Mouse (Mus musculus): Measurements from ENCODE around the gene Atp5h.
"Not testable (repeated sequence)": the region's sequence is repeated elsewhere in the genome, so short reads cannot be mapped to it uniquely, and the experiment has no call there.

The Atp5h gene

DNA sequence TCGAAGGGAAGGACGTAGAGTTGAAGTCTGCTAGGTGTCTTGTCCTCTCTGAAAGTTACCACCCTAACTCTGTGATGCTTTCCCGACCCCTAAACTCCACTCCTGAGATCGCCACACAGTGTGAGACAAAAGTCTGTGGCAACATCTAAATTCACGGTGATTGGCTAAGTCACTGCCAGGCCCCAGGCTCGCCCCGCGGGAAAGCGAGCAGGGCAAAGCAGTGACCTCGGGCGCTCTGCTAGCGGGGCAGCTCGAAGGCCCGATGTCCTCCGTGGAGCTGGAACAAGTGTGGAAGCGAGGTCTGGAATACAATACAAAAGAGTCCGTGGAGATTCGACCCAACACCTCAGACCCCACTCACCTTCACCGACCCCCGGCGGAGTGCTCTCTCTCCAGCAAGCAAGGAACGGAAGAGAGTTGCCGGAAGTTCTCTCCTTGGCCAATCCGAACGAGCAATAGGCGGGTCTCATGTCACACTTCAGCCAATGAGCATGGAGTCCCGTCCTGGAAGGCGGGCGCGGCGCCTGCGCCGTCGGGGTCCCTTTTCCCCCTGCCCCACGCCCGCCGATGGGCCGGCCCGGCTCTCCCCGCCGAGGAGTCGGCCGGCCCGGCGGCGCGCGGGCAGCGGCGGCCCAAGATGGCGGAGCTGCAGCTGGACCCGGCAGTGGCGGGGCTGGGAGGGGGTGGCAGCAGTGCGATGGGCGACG lies at the start of gene Atp5h, which contains the start of gene Kctd2:
Gene Atp5h (minus strand): TSS at position 432 of the 707 bp plus-strand sequence.
Gene Kctd2 (plus strand): TSS at position 598 of the 707 bp plus-strand sequence.
- in situ Hi-C loops (cut with MboI, MseI): loop anchor here (10.0 to 25.0 kb wide), 2 partner anchors 55 to 1757 kb away; partner anchors contain the start of genes Armc7 (in 1 of the 2) and Slc39a11 (in 1 of the 2)

DNA sequence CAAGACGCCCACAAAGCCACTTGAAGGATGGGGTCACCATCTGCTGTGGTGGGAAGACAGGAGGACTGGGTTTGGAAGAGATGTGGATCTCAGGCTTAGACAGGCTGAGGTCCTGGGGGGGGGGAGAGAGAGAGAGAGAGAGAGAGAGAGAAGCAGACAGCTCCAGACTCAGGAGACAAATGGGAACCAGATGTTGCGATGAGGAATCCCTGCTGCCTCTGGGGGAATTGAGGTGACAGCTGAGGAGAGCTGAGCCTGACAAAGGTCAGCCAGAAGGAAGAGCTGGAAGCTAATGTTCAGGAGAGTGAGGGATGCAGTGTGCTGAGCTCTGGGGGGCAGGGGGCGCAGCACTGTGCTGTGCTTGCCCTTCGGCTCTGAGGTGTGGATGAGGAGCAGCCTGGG lies 47.5 kb upstream of the Atp5h start:
- in situ Hi-C loops (cut with MboI, MseI): no loop called here

DNA sequence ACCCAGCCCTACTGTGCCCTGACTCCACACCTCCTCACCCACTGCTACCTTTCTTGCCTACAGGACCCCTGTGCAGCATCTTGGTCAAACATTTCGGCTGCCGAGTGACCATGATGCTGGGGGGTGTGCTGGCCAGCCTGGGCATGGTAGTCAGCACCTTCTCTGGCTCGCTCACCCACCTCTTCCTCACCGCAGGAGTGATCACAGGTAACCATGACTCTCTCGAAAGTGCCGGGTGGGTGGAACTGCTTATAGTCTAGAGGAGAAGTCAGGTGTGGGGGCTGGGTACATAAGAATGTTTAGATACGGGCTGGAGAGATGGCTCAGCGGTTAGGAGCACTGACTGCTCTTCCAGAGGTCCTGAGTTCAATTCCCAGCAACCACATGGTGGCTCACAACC lies 45.1 kb upstream of the Atp5h start:
- in situ Hi-C loops (cut with MboI, MseI): no loop called here

DNA sequence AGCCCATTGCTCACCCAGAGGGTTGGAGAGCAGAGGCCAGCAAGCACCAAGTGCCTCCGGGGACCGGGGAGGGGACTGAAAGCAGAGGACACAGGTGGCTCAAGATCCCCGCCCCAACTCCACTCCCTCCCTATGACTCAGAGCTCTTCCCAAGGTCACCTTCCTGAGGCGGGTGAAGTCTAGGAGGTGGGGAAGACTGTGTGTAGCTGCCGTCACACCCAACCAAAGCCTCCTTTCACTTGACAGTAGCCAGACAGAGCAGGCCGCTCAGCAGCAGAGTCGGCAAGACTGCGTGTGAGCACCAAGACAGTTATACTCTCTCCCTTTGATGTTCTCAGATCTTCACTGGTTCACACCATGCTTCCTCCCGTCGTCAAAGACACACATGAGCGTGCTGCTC lies 43.6 kb upstream of the Atp5h start:
- in situ Hi-C loops (cut with MboI, MseI): no loop called here

DNA sequence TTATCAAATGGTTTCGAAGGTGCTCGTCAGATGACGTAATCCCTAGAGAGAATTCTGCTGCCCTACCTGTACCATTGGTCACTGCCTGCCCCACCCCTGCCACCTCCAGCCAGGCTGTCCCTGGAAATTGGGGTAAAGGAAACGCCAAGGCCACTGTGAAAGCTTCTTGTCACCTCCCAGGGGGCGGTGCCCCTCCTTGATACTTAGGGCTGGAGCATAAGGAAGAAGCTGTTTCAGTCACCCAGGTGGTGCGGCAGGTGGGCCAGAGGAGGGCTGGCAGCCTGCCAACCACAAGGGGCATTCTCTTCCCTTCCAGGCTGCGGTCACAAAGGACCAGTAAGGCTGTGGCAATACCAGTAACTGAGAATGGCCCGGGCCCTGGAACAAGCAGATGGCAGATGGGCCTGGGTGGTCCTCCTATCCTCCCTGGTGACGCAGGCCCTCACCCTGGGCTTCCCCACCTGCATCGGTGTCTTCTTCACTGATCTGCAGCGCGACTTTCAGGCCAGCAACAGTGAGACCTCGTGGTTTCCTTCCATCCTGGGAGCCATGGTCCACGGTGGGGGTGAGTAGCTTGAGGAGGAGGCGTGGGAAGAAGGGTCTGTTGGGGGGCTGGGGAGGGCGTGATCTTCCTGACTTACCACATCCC lies 42.6 kb upstream of the Atp5h start, which contains the start of gene Slc16a5:
Gene Slc16a5 (plus strand): TSS at position 232 of the 649 bp plus-strand sequence.
- in situ Hi-C loops (cut with MboI, MseI): no loop called here

- in situ Hi-C loops (cut with MboI, MseI): no loop called here
Observed at GRCm38 (mm10) chr11:115461846-115462242, 42.1 kb upstream of the Atp5h start.

- in situ Hi-C loops (cut with MboI, MseI): no loop called here
Observed at GRCm38 (mm10) chr11:115460976-115461375, 41.2 kb upstream of the Atp5h start.

DNA sequence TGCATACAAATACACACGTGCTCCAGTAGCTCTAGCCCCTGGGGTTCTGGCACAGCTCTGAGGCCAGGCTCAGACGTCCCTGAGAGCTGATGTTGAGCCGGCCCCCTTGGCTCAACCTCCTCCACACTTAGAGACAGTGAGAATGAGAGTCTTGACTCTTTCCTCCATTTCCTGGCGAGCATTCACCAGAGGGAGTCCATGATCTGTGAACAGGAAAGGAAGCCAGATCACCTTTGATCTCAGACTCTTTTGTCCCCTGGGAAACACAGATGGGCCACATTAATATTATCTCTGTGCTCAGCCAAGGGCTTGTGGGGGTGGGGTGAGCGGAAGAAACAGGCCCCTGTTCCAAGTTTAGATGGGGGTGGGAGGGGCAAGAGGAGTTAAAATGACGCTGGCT lies 37.6 kb upstream of the Atp5h start:
- in situ Hi-C loops (cut with MboI, MseI): no loop called here

DNA sequence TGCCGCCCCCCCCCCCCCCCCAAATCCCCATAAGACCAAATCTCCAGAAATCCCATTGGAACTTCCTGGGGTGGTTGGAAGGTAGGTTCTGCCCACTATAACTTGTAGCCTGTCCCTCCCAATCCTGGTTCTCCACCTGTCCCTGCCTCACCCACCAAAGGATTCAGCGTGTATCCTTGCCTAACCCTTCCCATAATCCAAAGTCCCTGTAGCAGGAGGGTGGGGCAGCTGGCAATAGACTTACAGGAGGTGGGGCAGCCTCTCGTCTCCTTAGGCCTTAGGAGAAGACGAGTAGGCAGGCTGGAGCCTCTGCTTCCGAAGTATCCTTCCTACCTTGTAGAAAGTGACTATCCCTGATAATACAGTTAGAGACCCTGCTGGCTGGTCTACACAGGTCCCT lies 36.4 kb upstream of the Atp5h start:
- in situ Hi-C loops (cut with MboI, MseI): no loop called here

GRCm38 (mm10) chr11:115455619-115456018 lies 35.9 kb upstream of the Atp5h start:
- in situ Hi-C loops (cut with MboI, MseI): no loop called here

GRCm38 (mm10) chr11:115454822-115455221 lies 35.1 kb upstream of the Atp5h start:
- in situ Hi-C loops (cut with MboI, MseI): not testable (repeated sequence)

- in situ Hi-C loops (cut with MboI, MseI): no loop called here
Observed at GRCm38 (mm10) chr11:115453306-115453705, 33.5 kb upstream of the Atp5h start.

DNA sequence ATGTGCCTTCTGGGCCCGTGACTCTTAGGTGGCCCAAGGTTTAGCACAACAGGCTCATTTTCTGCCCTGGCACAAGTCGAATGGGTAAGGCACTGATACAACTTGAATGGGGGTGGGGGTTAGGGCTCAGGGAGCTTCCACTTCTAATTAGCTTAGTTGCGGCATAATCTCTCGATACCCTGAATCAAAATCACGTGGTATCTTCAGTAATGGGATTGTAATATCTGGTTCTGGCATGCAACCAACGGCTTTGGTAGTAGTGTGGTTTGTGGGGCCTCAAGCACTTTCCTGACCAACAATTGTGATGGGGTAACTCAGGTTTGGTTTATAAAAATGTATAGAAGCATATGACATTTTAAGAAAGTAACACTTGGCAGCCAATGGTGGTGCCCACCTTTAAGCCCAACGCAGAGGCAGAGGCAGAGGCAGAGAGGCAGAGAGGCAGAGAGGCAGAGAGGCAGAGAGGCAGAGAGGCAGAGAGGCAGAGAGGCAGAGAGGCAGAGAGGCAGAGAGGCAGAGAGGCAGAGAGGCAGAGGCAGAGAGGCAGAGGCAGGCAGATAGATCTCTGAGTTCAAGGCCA lies 32.6 kb upstream of the Atp5h start:
- in situ Hi-C loops (cut with MboI, MseI): no loop called here

DNA sequence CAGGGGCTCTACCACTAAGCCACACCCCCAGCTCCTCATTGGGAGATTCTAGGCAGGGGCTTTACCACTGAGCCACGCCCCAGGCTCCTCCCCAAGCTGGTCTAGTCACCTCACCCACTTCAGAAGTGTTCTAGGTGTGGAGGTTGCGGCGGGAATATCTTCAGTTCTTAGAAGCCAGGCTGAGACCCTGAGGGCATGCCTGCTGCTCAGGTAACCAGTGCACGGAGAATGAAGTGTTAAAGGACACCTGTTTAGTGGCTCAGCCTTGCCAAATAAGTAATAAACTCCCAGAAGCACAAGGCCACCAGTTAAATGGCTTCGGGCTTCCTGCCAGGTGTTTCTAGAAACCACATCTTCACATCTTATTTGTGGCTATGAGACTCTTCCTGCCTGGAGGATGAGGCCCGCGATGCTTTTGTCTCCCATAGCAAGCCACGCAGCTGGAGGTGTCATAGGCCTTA lies 32.0 kb upstream of the Atp5h start:
- in situ Hi-C loops (cut with MboI, MseI): no loop called here

DNA sequence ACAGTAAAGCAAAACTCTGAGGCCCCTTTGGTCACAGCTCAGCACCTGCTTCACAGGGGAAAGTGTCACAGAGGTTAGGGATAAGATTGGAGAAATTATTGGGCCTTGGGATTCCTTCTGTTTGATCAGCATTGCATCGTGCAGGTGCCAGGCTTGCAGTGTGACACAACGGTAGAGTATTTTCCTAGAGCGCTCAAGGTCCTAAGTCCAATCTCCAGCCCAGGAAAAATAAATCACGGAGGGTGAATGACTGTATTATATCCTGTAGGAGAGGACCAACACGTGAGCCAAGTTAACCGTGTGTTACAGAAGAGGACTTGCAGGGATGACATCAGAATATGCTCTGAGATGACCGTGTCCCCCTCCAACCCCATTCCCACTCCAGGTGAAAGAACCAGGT lies 30.4 kb upstream of the Atp5h start:
- in situ Hi-C loops (cut with MboI, MseI): no loop called here

DNA sequence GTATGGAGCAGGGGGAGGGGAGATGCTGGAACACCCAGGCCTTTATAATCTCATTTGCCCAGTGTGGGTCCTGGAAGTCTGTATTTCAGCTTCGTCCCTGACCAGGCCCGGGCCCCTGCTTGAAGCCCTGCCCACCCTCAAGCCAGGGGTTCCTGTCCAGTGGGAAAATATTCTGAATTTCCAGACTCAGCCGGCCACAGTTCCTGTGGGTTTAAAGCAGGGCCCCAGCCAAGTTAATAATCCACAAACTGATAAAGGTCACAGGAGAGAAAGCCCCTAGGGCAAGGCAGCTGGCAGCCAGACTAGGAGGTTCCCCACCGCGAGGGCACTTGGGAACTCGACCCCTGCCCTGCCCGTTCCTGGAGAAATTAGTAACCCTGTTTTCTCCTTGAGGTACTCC lies 29.2 kb upstream of the Atp5h start:
- in situ Hi-C loops (cut with MboI, MseI): loop anchor here in 1 of 2 experiments (10.0 kb wide), 1 partner anchor 1634 kb away; no protein-coding TSS in a partner anchor

DNA sequence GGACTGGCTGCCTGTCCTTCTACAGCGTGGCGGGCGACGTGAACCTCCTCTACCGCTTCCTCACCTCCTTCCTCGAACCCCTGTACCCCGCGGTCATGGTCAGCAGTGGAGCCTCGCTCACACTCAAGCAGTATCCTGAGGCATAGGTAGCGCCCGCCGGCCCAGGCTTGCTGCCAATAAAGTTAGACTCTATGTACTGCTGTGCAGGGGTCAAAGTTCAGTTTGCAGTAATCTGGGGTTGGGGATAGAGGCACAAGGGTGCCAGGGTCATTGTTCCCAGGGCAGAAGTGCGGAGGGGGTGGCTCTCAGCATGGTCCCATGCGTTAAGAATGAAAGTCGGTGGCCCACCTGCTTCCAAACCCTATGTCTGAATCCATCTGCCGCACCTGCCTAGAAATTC lies 28.3 kb upstream of the Atp5h start:
- in situ Hi-C loops (cut with MboI, MseI): loop anchor here in 1 of 2 experiments (10.0 kb wide), 1 partner anchor 1633 kb away; no protein-coding TSS in a partner anchor

DNA sequence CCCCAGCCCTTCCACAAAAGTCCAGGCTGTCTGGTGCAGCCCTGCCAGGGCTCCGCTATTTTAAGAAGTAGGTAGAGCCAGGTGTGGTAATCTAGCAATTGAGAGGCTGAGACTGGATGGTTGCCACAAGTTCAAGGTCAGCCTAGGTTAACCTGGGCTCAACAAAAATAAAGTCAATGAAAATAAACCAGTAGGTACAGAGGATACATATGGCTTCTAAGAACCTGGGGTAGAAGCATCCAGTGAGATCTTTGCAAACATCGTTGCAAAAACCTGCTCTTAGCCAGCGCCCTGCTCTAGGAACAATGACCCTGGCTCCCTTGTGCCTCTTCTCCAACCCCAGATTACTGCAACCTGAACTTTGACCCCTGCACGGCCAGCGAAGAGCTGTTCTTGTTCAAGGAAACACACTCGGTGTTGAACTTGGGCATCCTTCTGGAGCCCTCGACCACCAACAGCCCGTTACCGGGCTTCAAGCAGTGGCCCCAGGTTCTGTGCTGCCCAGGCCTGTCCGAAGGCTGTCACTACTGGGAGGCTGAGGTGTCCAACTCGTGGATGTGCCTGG lies 27.6 kb upstream of the Atp5h start:
- in situ Hi-C loops (cut with MboI, MseI): loop anchor here in 1 of 2 experiments (10.0 kb wide), 1 partner anchor 1633 kb away; no protein-coding TSS in a partner anchor

- in situ Hi-C loops (cut with MboI, MseI): loop anchor here in 1 of 2 experiments (10.0 kb wide), 1 partner anchor 1632 kb away; no protein-coding TSS in a partner anchor
Observed at GRCm38 (mm10) chr11:115446906-115447305, 27.1 kb upstream of the Atp5h start.

- in situ Hi-C loops (cut with MboI, MseI): loop anchor here in 1 of 2 experiments (10.0 kb wide), 1 partner anchor 1627 kb away; no protein-coding TSS in a partner anchor
Observed at GRCm38 (mm10) chr11:115441417-115441816, 21.7 kb upstream of the Atp5h start.

- in situ Hi-C loops (cut with MboI, MseI): loop anchor here in 1 of 2 experiments (10.0 kb wide), 1 partner anchor 1625 kb away; no protein-coding TSS in a partner anchor
Observed at GRCm38 (mm10) chr11:115439906-115440595, 20.3 kb upstream of the Atp5h start, which contains the start of gene Trim80. Gene Trim80, plus strand, starts transcription at chr11:115440545.

All from T-helper 17 cell (primary cell).